Mouse (Mus musculus) hindbrain, embryonic 16.5 days (tissue): ENCODE data around the gene Mmp11. TPM values are rescaled to one million over a fixed set of nuclear protein-coding genes. Genes with fewer than 3 reads are reported as not detected.
A peak's percentile ranks its signal among the peaks of the same experiment; 100 is the strongest.

ENCODE experiments used
- ATAC-seq: fragments of 200-750 bp; cut with Nextera tagmentation; 2 replicates; pipeline ENCODE4 v1.8.0; 2017; ENCODE audit warnings: moderate TSS enrichment, moderate library complexity
- H3K27ac ChIP-seq: fragments of 300-500 bp; sonication (generic); 2 replicates; pipeline ENCODE4 v1.5.1; 2014; ENCODE audit warnings: low read depth, mild to moderate bottlenecking, control low read depth, low read length, moderate library complexity
- H3K27me3 ChIP-seq: fragments of 300-500 bp; sonication (generic); replicated peaks from 2 replicates; pipeline ENCODE4 v1.6.1; 2014; ENCODE audit warnings: low read length; ENCODE audit not compliant: control insufficient read depth, insufficient read depth
- H3K36me3 ChIP-seq: fragments of 300-500 bp; sonication (generic); 2 replicates; pipeline ENCODE4 v1.6.1; 2014; ENCODE audit warnings: mild to moderate bottlenecking, low read length, moderate library complexity, mixed read lengths; ENCODE audit not compliant: control insufficient read depth, insufficient read depth
- H3K4me1 ChIP-seq: fragments of 300-500 bp; sonication (generic); 2 replicates; pipeline ENCODE4 v1.6.1; 2014; ENCODE audit warnings: low read depth, low read length; ENCODE audit not compliant: control insufficient read depth, insufficient read depth
- H3K4me2 ChIP-seq: fragments of 300-500 bp; sonication (generic); 2 replicates; pipeline ENCODE4 v1.6.1; 2014; ENCODE audit warnings: mild to moderate bottlenecking, low read length, control low read depth, moderate library complexity
- H3K4me3 ChIP-seq: fragments of 300-500 bp; sonication (generic); 2 replicates; pipeline ENCODE4 v1.5.1; 2014; ENCODE audit warnings: mild to moderate bottlenecking, low read length, control low read depth, moderate library complexity
- H3K9ac ChIP-seq: fragments of 300-500 bp; sonication (generic); 2 replicates; pipeline ENCODE4 v1.6.1; 2014; ENCODE audit warnings: low read depth, mild to moderate bottlenecking, control low read depth, low read length, moderate library complexity
- H3K9me3 ChIP-seq: fragments of 300-500 bp; sonication (generic); 2 replicates; pipeline ENCODE4 v1.6.1; 2014; ENCODE audit warnings: mild to moderate bottlenecking, low read length, moderate library complexity; ENCODE audit not compliant: control insufficient read depth
- WGBS: fragments of 180-500 bp; shearing (Covaris S2); extraction: QIAGEN DNeasy Blood & Tissue Kit; methylation state at CpG from one replicate; pipeline ENCODE4 v1.1.7; 2014; 5-methylcytosine and 5-hydroxymethylcytosine counted together
- polyA plus RNA-seq: library from polyadenylated mRNA; unstranded; fragments of >200 nt; fragmentation: Nextera tagmentation; extraction: Ambion mirVana; gene quantifications from 2 replicates; pipeline ENCODE4 v1.2.1, GENCODE M21; 2015

The Mmp11 gene
- polyA plus RNA-seq, 1 experiment from 2014 or later, result 13.6 TPM

DNA sequence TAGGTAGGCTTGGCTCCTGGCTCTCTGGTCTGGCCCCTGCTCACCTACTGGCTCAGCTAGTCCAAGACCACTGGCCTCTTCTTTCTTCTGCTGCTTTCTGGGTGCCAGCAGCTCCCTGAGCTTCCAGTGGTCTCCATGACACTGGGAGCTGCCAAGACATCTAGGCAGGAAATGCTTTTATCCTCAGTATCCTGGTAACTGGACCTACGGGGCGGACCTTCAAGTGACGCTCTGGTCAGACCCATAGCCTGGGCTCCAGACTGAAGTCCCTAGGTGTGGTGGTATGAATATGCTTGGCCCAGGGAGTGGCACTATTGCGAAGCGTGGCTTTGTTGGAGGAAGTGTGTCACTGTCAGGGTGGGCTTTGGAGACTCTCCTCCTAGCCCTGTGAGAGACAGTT lies 4.2 kb upstream of the Mmp11 start, which contains the start of gene Gm867:
Gene Gm867 (minus strand): TSS at position 153 of the 400 bp plus-strand sequence.
- H3K27me3 ChIP-seq, result no peaks in the 10 kb centered on the region
- no peak within 1 kb of the TSS for H3K27ac ChIP-seq

DNA sequence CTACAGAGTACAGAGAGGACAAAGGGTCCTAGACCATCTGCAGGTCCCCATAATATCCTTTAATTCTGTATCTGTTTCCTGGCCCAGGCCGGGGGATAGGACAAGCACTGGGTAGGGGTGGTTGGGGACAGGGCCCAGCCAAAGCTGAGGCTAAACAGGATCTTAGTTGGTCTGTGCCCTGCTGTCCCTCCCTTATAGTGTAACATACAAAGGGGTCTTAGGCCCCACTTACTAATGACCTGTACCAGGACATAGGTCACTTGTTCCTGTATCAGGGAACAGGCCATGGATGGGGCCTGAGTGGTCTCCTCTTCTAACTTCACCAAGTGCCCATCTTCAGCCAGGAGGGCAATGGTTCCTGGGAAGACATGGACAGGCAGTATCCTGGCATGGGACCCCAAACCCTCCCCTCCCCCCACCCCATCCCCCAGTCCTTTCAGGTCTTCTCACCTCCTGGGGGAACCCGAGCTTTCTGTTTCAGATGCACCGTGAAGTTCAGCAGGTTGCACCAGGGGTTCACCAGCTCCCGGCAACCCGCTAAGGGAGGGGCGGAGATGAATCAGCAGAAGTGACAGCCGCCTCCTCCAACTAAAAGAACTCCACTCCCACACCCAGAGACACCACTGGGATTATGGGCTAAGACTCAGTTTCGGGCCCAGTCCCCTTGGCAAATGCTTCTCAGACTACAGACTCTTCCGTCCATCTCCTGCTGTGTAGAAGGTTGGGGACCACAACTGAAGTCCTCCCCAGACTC lies 3.4 kb upstream of the Mmp11 start:
- Histone ChIP-seq H3K36me3 (no peaks in the 10 kb centered on the region), H3K27ac (no peak overlapping the region), H3K4me2 (no peak overlapping the region), H3K27me3 (no peaks in the 10 kb centered on the region), H3K9me3 (no peaks in the 10 kb centered on the region), H3K9ac (no peak overlapping the region), H3K4me3 (no peak overlapping the region), H3K4me1 (peaks cover 8% of the 10 kb centered on the region)
- ATAC-seq, result no peak
- 45% methylated on average over 9 of the region's 9 CpGs for WGBS

More for the DNA sequence above, 4.2 kb upstream of the Mmp11 start, which contains the start of gene Gm867:
- Histone ChIP-seq H3K4me1 (peaks cover 8% of the 10 kb centered on the region), H3K9me3 (no peaks in the 10 kb centered on the region), H3K4me2 (no peak within 1 kb of the TSS), H3K36me3 (no peaks in the 10 kb centered on the region), H3K4me3 (no peak within 1 kb of the TSS), H3K9ac (no peak within 1 kb of the TSS)
- ATAC-seq, result no peak
- WGBS, result 71% methylated on average over 5 of the region's 5 CpGs

DNA sequence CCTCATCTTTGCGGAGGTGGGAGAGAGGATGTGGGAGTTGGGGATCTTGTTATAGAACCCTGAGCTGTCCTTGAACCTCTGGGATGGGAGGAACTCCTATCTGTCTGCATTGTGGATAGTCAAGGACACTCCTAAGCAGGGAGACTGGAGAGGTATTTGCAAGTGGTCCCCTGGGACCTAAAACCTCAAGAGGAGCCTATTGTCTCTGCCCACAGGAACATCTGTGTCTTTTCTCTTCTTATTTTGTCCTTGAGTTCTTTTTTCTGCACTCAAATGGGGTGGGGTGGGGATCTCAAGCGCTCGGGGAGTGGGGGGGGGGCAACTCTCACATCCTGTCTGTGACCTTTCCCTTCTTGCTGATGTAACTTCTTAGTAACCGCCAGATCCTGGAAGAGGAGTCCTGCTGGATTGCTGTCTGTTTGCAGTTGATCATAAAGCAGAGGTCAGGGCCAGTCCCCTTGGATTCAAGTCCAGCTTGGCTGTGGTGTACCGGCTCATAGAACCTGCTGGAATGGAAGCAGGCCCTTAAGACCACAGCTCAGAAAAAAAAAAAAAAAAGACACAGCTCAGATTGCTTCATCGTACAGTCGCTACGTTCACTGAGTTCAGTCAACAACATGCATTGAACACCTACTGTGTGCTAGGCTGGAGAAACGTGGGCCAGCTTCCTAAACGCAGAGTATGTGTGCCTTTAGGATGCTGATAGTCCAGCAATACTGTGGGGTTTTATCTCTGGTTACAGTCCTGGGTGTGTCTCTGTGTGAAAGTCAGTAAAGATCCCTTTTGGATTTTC lies 1.8 kb upstream of the Mmp11 start:
- Histone ChIP-seq H3K4me2 (peak overlapping the region; percentile 74), H3K27me3 (no peaks in the 10 kb centered on the region), H3K4me1 (peaks cover 6% of the 10 kb centered on the region), H3K9me3 (no peaks in the 10 kb centered on the region), H3K9ac (no peak overlapping the region), H3K36me3 (no peaks in the 10 kb centered on the region), H3K27ac (no peak overlapping the region), H3K4me3 (no peak overlapping the region)
- ATAC-seq, result no peak
- WGBS, result 47% methylated on average over 10 of the region's 10 CpGs

DNA sequence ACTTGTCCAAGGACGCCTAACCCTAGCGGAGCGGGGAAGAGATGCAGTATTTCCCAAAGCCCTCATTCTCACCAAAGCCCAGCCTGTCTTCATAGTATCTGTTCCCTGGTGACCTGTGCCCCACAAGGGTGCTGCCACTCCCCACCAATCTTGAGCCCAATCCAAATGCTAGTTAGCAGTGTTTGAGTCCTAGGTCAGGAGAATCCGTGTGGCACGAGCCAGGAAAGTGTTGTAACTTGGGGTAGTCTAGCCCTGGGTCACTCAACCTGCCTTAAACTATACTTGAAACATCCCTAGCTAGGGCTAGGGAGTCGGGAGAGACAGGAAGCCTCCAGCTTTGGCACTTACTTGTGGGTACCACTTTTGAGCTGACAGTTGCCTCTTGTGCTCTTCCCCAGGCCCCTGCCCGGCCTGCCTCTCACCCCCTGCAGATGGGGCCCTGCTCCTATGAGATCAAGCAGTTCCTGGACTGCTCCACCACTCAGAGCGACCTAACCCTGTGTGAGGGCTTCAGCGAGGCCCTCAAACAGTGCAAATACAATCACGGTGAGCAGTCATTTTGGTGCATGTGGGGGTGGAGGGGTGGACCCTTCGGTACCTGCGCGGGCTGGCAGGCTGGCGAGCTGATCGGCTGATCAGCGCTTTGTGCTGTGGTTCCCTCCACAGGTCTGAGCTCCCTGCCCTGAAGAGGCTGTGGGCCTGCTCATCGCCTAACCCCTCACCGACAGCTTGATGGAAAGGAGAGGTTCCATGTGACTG lies 792 bp upstream of the Mmp11 start:
- Histone ChIP-seq H3K4me3 (peak overlapping the region; percentile 57; the same call in 1 of the 2 replicates), H3K27ac (no peak overlapping the region), H3K4me1 (peaks cover 14% of the 10 kb centered on the region), H3K9me3 (no peaks in the 10 kb centered on the region), H3K36me3 (no peaks in the 10 kb centered on the region), H3K27me3 (no peaks in the 10 kb centered on the region), H3K9ac (peak overlapping the region; percentile 35), H3K4me2 (peak overlapping the region; percentile 74)
- WGBS, result 39% methylated on average over 18 of the region's 18 CpGs
- no peak for ATAC-seq

DNA sequence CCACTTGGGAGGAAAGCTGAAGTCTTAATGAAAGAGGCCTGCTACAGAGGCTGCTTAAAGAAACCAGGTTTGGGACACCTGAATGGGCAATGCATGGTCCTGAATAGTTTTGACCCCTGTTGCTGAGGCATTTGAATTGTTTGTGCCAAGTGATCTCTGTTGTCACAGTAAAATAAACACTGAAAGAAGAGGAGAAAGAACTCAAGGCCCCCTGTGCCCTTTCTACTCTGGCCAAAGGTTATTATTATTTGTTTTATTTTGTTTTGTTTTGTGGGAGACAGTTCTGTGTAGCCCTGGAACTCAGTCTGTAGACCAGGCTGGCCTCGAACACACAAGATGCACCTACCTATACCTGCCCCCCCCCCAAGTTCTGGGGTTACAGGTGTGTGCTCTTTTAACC lies 1.3 kb downstream of the Mmp11 start:
- no peaks in the 10 kb centered on the region for H3K9me3 ChIP-seq
- ATAC-seq, result no peak
- H3K4me2 ChIP-seq, result peak overlapping the region; percentile 74
- H3K4me3 ChIP-seq, result no peak overlapping the region
- H3K9ac ChIP-seq, result no peak overlapping the region
- 83% methylated on average over 1 of the region's 1 CpGs for WGBS
- peaks cover 24% of the 10 kb centered on the region for H3K4me1 ChIP-seq
- no peaks in the 10 kb centered on the region for H3K27me3 ChIP-seq
- H3K27ac ChIP-seq, result no peak overlapping the region
- no peaks in the 10 kb centered on the region for H3K36me3 ChIP-seq

DNA sequence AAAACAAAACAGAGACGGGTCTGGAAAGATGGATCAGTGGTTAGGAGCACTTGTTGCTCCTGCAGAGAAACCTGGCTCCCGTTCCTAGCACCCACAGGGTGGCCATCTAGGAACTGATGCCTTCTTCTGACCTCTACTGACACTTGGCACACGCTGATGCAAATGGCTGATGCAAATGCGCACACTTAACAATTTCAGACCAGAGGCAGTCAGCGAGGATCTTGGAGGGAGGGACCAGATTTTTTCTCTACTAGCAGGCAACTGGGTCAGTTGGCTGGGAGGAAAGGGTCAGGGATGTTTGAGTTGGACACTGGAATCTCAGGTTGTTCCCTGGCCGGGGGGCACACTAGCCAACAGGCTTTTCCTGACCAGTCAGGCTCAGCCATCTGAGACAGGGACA lies 3.4 kb downstream of the Mmp11 start, which contains the start of gene Chchd10:
Gene Chchd10 (plus strand): TSS at position 240 of the 400 bp plus-strand sequence.
- no peaks in the 10 kb centered on the region for H3K36me3 ChIP-seq
- WGBS, result 28% methylated on average over 6 of the region's 6 CpGs
- ATAC-seq, result no peak
- peak within 1 kb of the TSS; percentile 95 for H3K4me2 ChIP-seq
- H3K4me1 ChIP-seq, result peaks cover 24% of the 10 kb centered on the region
- peak within 1 kb of the TSS; percentile 78 for H3K9ac ChIP-seq
- H3K27me3 ChIP-seq, result no peaks in the 10 kb centered on the region
- H3K9me3 ChIP-seq, result no peaks in the 10 kb centered on the region
- peak within 1 kb of the TSS; percentile 51 for H3K4me3 ChIP-seq
- H3K27ac ChIP-seq, result peak within 1 kb of the TSS; percentile 26; the same call in 1 of the 2 replicates

DNA sequence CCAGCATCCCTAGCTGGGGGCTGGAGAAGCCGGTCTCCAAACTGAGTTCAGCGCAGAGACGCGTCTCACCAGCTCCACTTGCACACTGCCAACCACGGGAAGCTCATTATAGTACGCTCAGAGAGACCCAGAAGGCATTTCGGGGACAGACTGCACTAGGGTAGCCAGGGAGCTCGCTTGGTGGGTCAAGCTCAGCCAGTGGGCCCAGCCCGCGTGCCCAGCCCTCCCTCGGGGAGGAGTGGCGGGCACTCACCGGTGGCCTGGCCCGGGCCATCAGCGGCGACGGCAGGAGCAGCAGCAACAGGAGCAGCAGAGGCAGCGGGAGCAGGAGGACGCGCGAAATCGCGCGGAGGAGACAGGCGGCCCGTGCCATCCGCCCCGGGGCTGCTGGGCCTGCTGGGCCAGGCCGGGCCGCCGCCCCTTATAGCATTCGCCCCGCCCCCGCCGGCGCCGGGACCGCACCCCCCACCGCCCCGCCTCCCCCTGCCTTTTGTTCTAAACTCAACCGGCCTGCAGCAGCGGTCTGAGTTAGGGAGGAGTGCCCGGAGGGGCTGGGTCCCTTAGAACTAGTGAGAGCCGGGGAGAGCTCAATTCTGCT lies 4.1 kb downstream of the Mmp11 start:
- H3K36me3 ChIP-seq, result no peaks in the 10 kb centered on the region
- H3K4me3 ChIP-seq, result peak overlapping the region; percentile 51
- H3K4me1 ChIP-seq, result peaks cover 22% of the 10 kb centered on the region
- peak overlapping the region; percentile 95 for H3K4me2 ChIP-seq
- ATAC-seq, result peak; percentile 38
- whole genome bisulfite sequencing, result under 1% methylated on average over 39 of the region's 44 CpGs
- no peaks in the 10 kb centered on the region for H3K27me3 ChIP-seq
- H3K9ac ChIP-seq, result peak overlapping the region; percentile 78
- peak overlapping the region; percentile 26; the same call in 1 of the 2 replicates for H3K27ac ChIP-seq
- no peaks in the 10 kb centered on the region for H3K9me3 ChIP-seq

DNA sequence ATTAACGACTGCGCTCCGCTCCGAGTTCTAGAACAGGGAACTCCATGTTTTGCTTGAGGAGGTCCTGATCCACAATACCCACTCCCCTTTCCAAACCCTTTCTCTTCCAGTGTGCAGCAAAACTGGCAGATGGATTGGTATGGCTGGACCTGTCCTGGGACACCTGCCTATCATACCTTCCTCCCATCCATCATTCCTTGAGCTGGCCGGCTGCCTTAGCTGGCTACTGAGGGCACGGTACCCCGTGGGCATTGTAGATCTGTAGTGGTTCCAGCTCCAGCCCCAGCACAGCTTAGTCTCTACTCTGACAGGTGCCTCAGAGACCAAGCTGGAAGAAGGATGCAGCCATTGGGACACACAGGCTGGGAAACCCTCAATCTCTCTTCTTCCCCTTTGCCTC lies 5.0 kb downstream of the Mmp11 start:
- peak overlapping the region; percentile 48 for H3K9ac ChIP-seq
- no peaks in the 10 kb centered on the region for H3K36me3 ChIP-seq
- H3K4me3 ChIP-seq, result peak overlapping the region; percentile 51
- no peaks in the 10 kb centered on the region for H3K9me3 ChIP-seq
- H3K27ac ChIP-seq, result no peak overlapping the region
- ATAC-seq, result no peak
- H3K4me2 ChIP-seq, result peak overlapping the region; percentile 95
- peaks cover 18% of the 10 kb centered on the region for H3K4me1 ChIP-seq
- no peaks in the 10 kb centered on the region for H3K27me3 ChIP-seq
- WGBS, result 27% methylated on average over 7 of the region's 7 CpGs
